Mouse (Mus musculus) lung, postnatal 36 days (tissue): ENCODE results near the gene Gm20388.
A peak's percentile ranks its signal among the peaks of the same experiment; 100 is the strongest.

ENCODE experiments used
- DNase-seq: peaks from one replicate; pipeline ENCODE4 v3.0.0; 2022; ENCODE audit warnings: mixed read lengths

Gm20388 gene

DNA sequence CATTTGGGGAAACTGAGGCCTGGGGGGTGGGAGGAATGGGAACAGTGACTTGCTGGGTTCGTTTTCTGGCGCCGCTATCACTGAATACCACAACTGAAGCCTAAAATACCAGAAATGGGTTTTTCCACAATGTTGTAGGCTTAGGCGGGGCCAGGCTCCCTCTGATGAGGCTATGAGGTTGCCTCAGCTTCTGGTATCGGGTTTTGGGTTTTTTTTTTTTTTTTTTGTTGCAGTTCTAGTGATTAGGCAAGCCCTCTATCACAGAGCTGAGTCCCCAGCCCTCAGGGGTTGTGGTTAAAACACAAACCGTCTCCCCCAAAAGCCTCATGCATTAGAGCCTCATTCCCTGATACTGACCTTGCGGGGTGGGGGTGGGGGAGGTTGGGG lies 467.2 kb downstream of the Gm20388 start:
- no peak for DNase-seq

- DNase-seq = peak; percentile 89
Measured at GRCm38 (mm10) chr8:120378306-120378705, 467.7 kb downstream of the Gm20388 start.

DNA sequence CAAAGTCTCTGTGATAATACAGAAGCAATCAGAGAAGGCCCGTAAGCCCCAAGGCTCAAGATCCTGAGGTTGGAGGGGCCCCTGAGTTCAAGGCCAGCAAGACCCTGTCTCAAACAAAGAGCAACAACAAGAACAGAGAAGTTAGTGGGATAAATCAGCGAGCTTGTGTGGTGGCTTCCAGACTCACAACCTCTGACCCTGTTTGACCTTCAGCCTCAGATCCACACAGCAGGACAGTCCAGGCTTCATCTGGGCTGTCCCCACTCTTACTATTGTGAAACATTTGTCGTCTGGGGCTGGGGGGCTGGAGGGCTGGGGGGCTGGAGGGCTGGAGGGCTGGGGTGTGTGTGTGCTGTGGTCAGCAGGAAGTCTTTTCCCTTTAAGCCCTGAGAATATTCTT lies 468.4 kb downstream of the Gm20388 start:
- DNase-seq = no peak

DNA sequence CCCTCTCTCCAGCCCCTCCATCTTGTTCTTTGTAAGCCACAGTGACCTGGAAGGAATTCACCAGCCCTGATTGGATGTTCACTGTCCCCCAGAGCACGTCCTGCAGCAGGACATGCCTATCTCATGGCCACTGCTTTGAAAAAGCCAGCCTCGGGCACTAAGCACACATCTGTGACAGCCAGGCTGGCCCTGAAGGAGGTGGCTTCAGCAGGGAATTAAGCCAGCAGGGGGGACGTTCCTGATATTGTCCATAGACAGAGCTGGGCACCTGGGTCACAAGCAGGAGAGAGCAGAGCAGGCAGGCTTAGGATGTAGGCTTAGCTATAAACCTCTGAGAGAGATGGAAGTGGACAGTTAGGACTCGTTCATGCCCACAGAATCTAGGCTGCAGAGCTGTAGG lies 471.2 kb downstream of the Gm20388 start:
- DNase-seq = no peak

DNA sequence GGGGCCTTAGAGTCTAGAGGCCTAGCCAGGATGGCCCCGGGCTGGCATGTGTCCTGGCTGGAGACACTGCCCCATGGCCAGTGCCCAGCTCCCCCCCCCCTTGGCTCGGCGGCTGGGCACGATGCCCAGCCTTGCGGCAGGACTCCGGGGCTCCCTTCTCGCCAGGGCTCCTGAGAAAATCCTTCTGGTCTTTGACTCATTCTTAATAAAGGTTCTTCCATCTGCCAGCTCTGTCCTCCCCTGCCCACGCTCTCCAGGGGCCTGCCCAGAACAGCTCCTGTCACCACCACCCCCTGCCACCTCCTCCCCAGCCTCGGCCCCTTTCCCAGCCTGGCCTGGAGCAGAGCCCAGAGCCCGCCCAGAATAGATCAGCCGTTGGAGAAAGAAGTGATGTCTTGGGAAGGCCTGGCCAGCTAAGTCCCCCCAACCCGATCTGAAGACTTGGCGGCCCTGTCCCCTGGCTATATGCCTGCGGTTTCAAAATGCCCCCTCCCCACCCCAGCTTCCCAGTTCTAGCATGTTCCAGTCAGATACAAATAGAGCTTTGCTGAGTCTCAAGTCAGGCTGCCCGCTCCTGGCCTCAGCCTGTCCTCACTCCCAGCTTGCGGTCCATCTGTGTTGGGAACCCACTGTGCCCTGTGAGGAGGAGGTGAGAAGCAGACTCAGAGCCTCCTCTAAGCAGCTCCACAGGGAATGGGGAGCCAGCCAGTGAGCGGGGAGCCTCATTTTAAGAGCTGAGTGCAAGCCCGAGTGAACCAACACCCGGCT lies 472.0 kb downstream of the Gm20388 start:
- DNase-seq = peak; percentile 85

GRCm38 (mm10) chr8:120383204-120383560 lies 472.5 kb downstream of the Gm20388 start:
- no peak for DNase-seq

GRCm38 (mm10) chr8:120383713-120384112 lies 473.1 kb downstream of the Gm20388 start:
- no peak for DNase-seq

GRCm38 (mm10) chr8:120384745-120385144 lies 474.1 kb downstream of the Gm20388 start:
- no peak for DNase-seq

- no peak for DNase-seq
Measured at GRCm38 (mm10) chr8:120388246-120388645, 477.6 kb downstream of the Gm20388 start.

DNA sequence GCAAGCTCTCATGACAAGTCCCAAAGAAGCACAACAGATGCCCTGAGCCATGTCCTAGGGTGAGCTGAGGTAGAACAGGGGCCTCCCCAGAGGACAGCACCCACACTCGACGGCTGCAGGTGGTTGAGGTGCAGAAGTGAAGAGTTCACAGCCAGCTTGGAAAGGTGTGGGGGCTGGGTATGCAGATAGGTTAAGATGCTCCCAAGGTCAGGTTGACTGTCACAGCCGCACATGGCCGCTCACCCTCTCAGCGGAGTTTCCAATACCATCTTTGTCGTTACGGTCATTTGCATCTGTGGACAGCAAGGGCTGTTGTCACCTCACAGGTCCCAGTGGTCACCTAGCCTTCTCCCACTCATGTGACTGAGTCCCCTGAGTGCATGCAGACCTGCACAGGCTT lies 480.0 kb downstream of the Gm20388 start:
- DNase-seq = no peak

DNA sequence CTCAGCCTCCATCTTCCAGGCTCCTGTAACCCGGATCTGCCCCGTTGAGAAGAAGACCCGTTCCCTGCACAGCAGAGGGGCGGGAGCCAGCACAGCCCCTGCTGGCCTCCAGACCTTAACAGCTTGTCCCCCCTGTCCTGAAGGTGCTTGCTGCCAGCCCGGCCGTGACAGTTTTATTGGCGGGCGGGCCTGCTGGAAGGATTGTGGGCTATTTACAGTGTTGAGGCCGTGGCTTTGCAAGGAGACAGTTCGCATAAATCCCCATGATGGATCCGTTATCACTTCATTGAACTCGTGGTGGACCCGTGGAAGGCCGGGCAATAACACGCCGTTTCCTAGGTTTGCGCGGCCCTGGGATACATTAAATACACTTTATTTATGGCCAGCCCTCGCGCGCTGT lies 481.2 kb downstream of the Gm20388 start:
- no peak for DNase-seq

DNA sequence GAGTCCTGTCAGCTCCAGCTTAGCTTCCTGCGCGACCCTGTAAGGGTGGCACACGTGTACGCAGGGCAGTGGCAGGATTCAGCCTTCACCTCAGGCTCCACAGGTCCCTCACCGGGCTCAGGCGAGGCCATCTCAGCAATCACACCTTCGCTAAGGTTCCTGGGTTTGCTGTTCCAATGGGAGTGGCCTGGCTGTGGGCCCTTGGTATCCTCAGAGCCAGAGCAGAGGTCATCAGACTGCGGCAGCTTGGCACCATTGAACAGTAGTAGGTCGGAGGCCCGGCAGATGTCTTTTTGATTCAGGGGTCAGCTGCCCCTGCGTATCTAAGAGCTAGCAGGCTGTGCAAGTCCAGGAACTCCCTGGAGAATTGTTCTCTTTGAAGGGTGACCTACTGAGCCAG lies 482.4 kb downstream of the Gm20388 start:
- DNase-seq = no peak

DNA sequence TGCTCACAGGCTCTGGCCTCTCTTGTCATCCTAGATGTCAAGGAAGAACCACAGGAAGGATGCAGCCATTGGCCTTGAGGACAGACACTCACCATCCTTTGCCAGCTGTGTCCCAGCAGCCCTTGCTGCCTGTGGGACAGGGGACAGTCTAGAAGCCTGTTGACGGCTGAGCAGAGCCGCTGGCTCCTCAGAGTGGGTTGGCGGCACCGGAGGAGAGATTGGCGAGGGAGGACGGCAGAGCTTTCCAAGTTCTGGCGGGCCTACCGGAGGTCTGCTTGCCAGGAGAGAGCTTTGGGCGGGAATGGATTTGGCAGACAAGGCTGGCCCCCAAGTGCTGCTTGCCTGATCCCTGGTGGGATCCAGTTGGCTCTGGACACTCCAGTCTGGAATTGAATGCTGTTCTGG lies 483.2 kb downstream of the Gm20388 start:
- no peak for DNase-seq

GRCm38 (mm10) chr8:120395892-120396291 lies 485.3 kb downstream of the Gm20388 start:
- no peak for DNase-seq

- DNase-seq = no peak
Measured at GRCm38 (mm10) chr8:120396756-120397155, 486.1 kb downstream of the Gm20388 start.

- DNase-seq = peak; percentile 76
Measured at GRCm38 (mm10) chr8:120397444-120398411, 487.1 kb downstream of the Gm20388 start.

- DNase-seq = no peak
Measured at GRCm38 (mm10) chr8:120399212-120399934, 488.7 kb downstream of the Gm20388 start.

DNA sequence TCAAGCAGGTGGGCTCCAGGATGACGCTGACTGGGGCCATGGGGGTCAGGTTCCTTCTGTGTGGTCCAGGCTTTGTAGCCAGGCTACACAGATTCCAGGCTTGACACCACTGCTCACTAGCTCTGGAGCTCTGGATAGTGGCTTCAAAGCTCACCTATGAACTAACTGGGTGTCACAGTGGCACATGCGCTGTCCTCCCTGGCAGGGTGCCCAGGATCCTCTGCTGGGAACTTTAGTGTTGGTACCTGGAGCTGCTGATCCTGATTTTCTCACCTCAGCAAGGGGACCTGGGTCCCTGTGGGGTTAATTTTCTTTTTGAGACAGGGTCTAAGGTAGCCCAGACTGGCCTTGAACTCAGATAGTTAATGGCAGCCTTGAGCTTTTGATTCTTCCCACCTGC lies 490.6 kb downstream of the Gm20388 start:
- no peak for DNase-seq

GRCm38 (mm10) chr8:120401712-120402111 lies 491.1 kb downstream of the Gm20388 start:
- DNase-seq = no peak

- DNase-seq = no peak
Measured at GRCm38 (mm10) chr8:120403606-120404269, 493.1 kb downstream of the Gm20388 start.

DNA sequence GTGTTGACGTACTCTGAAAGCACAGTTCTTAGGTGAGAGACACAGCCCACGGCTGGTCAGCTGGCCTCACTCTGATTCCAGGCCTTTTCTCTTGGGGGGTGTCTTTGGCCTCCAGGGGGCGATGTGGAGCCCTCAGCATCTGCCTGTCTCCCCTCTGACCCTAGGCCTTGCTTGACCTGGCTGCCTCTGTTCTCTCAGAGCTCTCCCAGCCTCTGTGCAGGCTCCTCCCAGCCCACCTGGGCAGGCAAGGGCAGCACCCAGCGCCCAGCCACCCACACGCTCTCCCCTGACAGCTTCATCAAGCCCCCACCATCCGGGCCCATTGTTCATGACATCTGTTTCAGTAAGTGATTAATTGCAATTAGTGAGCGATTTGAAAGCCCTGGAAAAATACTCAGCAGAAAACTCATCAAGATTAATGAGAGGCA lies 494.0 kb downstream of the Gm20388 start:
- DNase-seq = peak; percentile 83

GRCm38 (mm10) chr8:120406008-120406632 lies 495.5 kb downstream of the Gm20388 start:
- peak; percentile 41 for DNase-seq
